Mouse (Mus musculus) liver, embryonic 11.5 days (tissue): Measurements from ENCODE around the gene Mrpl28. TPM values are rescaled to one million over a fixed set of nuclear protein-coding genes. Genes with fewer than 3 reads are reported as not detected.
A peak's percentile ranks its signal among the peaks of the same experiment; 100 is the strongest.
"Not testable (repeated sequence)": the region's sequence is repeated elsewhere in the genome, so short reads cannot be mapped to it uniquely, and the experiment has no call there.

Source experiments
- ATAC-seq: fragments of 200-750 bp; cut with Nextera tagmentation; replicated peaks from 2 replicates; pipeline ENCODE4 v1.8.0; 2017; ENCODE audit warnings: moderate number of reproducible peaks, mild to moderate bottlenecking, moderate TSS enrichment, moderate library complexity; ENCODE audit not compliant: low FRiP score
- DNase-seq: peaks from one replicate; pipeline ENCODE4 v3.0.0-alpha.2; 2017; ENCODE audit warnings: low spot score
- H3K27ac ChIP-seq: fragments of 300-500 bp; sonication (generic); 2 replicates; pipeline ENCODE4 v1.5.1; 2014; ENCODE audit warnings: mild to moderate bottlenecking, low read depth, low read length, control low read depth
- H3K27me3 ChIP-seq: fragments of 300-500 bp; sonication (generic); replicated peaks from 2 replicates; pipeline ENCODE4 v1.6.1; 2014; ENCODE audit warnings: low read length, mixed read lengths; ENCODE audit not compliant: control insufficient read depth, insufficient read depth
- H3K36me3 ChIP-seq: fragments of 300-500 bp; sonication (generic); 2 replicates; pipeline ENCODE4 v1.6.1; 2014; ENCODE audit warnings: mild to moderate bottlenecking, low read length, moderate library complexity, mixed read lengths; ENCODE audit not compliant: control insufficient read depth, insufficient read depth
- H3K4me1 ChIP-seq: fragments of 300-500 bp; sonication (generic); replicated peaks from 2 replicates; pipeline ENCODE4 v1.6.1; 2014; ENCODE audit warnings: low read length, mixed read lengths; ENCODE audit not compliant: control insufficient read depth, insufficient read depth
- H3K4me2 ChIP-seq: fragments of 300-500 bp; sonication (generic); 2 replicates; pipeline ENCODE4 v1.6.1; 2014; ENCODE audit warnings: mild to moderate bottlenecking, control low read depth, moderate library complexity
- H3K4me3 ChIP-seq: fragments of 300-500 bp; sonication (generic); 2 replicates; pipeline ENCODE4 v1.5.1; 2014; ENCODE audit warnings: low read depth, low read length, control low read depth
- H3K9ac ChIP-seq: fragments of 300-500 bp; sonication (generic); 2 replicates; pipeline ENCODE4 v1.6.1; 2014; ENCODE audit warnings: low read depth, low read length, control low read depth
- H3K9me3 ChIP-seq: fragments of 300-500 bp; sonication (generic); 2 replicates; pipeline ENCODE4 v1.6.1; 2016; ENCODE audit warnings: low read length, inconsistent platforms, mixed read lengths; ENCODE audit not compliant: control insufficient read depth
- WGBS: fragments of 180-500 bp; shearing (Covaris S2); extraction: QIAGEN DNeasy Blood & Tissue Kit; methylation state at CpG from one replicate; pipeline ENCODE4 v1.1.7; 2014; 5-methylcytosine and 5-hydroxymethylcytosine counted together
- polyA plus RNA-seq: library from polyadenylated mRNA; unstranded; fragments of >200 nt; fragmentation: Nextera tagmentation; extraction: Ambion mirVana; gene quantifications from 2 replicates; pipeline ENCODE4 v1.2.1, GENCODE M21; 2014

Mrpl28 gene
- polyA plus RNA-seq, 1 experiment from 2014 or later = 253 TPM

DNA sequence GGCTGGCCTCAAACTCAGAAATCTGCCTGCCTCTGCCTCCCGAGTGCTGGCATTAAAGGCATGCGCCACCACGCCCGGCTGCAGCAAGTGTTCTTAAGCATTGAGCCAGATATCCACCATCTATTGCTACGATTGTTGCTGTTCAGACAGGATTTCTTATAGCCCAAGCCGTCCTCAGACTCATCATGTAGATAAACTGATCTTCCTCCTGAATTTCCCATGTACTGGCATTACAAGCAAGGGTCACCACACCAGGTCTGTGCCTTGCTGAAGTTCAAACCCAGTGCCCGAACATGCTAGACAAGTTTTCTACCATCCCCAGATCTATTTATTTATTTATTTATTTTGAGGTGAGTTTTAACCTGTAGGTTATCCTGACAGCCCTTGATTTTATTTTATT, 24.8 kb upstream of the Mrpl28 start:
- peaks cover 13% of the 10 kb centered on the region for H3K4me1 ChIP-seq
- H3K9me3 ChIP-seq = no peaks in the 10 kb centered on the region
- H3K9ac ChIP-seq = no peak overlapping the region
- DNase-seq = no peak
- ATAC-seq = no peak
- no peak overlapping the region for H3K4me3 ChIP-seq
- 86% methylated on average over 7 of the region's 7 CpGs for WGBS
- no peaks in the 10 kb centered on the region for H3K27me3 ChIP-seq
- H3K4me2 ChIP-seq = no peak overlapping the region
- no peak overlapping the region for H3K27ac ChIP-seq
- H3K36me3 ChIP-seq = no peaks in the 10 kb centered on the region

DNA sequence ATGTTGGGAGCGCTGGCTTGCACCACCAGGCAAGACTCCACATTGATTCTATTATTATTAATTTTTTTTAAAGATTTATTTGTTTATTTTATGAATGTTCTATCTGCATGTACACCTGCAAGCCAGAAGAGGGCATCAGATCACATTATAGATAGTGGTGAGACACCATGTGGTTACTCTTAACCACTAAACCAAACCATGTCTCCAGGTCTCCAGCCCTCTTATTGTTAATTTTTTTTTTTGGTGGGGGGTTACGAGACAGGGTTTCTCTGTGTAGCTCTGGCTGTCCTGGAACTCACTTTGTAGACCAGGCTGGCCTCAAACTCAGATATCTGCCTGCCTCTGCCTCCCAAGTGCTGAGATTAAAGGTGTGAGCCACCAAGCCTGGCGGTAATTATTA, 24.0 kb upstream of the Mrpl28 start:
- H3K27ac ChIP-seq, H3K36me3 ChIP-seq, H3K4me2 ChIP-seq, H3K27me3 ChIP-seq, H3K4me1 ChIP-seq, ATAC-seq, DNase-seq, H3K9me3 ChIP-seq, H3K9ac ChIP-seq, H3K4me3 ChIP-seq: not testable (repeated sequence)
- WGBS = 69% methylated on average over 3 of the region's 3 CpGs

DNA sequence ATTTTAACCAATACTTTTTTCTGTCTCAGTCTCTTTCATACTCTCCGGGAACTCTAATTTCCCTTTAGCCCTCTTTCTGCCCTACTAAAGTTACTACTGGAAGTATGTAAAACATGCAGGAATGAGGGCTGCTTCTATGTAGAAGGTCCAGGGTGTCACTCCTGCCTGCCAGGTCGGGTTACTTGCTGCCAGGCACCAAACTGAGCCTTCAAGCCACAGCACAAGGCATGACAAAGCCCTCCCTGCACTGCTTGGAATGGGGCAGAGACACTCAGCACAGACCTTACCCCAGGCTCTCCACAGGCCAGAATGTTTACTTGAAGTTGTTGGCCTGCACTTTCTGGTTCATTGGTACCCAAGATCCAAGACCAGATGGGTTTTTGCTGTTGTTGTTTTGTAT, 23.1 kb upstream of the Mrpl28 start:
- ATAC-seq (no peak), DNase-seq (no peak)
- no peaks in the 10 kb centered on the region for H3K36me3 ChIP-seq
- H3K4me1 ChIP-seq = no peaks in the 10 kb centered on the region
- no peak overlapping the region for H3K27ac ChIP-seq
- H3K4me3 ChIP-seq = no peak overlapping the region
- WGBS = 48% methylated on average over 2 of the region's 2 CpGs
- H3K4me2 ChIP-seq = no peak overlapping the region
- H3K27me3 ChIP-seq = no peaks in the 10 kb centered on the region
- no peaks in the 10 kb centered on the region for H3K9me3 ChIP-seq
- no peak overlapping the region for H3K9ac ChIP-seq

GRCm38 (mm10) chr17:26101478-26101877, 21.8 kb upstream of the Mrpl28 start:
- no peaks in the 10 kb centered on the region for H3K27me3 ChIP-seq

DNA sequence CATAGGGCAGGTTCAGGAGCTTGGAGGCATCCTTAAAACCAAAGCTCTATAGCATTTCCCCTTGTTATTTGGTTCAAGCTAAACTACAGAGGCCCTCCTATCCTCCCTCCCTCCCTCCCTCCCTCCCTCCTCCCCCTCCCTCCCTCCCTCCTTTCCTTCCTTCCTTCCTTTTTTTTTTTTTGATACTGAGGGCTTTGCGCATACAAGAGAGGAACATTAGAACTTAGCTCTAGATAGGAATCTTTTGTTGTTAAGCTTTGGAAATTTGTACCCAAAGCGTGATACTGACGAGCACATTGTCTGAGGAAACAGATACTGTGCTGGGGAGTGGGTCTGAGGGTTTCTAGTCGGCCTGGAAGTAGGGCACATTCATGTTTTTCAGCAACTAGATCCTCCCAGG, 17.7 kb upstream of the Mrpl28 start:
- WGBS = 30% methylated on average over 4 of the region's 4 CpGs
- H3K4me2 ChIP-seq = no peak overlapping the region
- ATAC-seq = no peak
- H3K9me3 ChIP-seq = no peaks in the 10 kb centered on the region
- H3K27ac ChIP-seq = no peak overlapping the region
- H3K36me3 ChIP-seq = no peaks in the 10 kb centered on the region
- H3K9ac ChIP-seq = no peak overlapping the region
- no peak for DNase-seq
- H3K27me3 ChIP-seq = peaks cover 5% of the 10 kb centered on the region
- H3K4me3 ChIP-seq = no peak overlapping the region
- H3K4me1 ChIP-seq = no peaks in the 10 kb centered on the region

More at GRCm38 (mm10) chr17:26101478-26101877, 21.8 kb upstream of the Mrpl28 start:
- Histone ChIP-seq H3K4me2 (no peak overlapping the region), H3K36me3 (no peaks in the 10 kb centered on the region), H3K9me3 (no peaks in the 10 kb centered on the region), H3K9ac (no peak overlapping the region), H3K4me1 (no peaks in the 10 kb centered on the region), H3K4me3 (no peak overlapping the region), H3K27ac (no peak overlapping the region)
- WGBS = 61% methylated on average over 3 of the region's 4 CpGs
- DNase-seq (no peak), ATAC-seq (peak; percentile 68)

GRCm38 (mm10) chr17:26110156-26110555, 13.1 kb upstream of the Mrpl28 start:
- Histone ChIP-seq H3K4me1 (peaks cover 6% of the 10 kb centered on the region; the same call in 1 of the 2 replicates), H3K9me3 (no peaks in the 10 kb centered on the region), H3K27me3 (peaks cover 46% of the 10 kb centered on the region), H3K9ac (no peak overlapping the region), H3K27ac (no peak overlapping the region), H3K4me3 (no peak overlapping the region), H3K4me2 (no peak overlapping the region), H3K36me3 (no peaks in the 10 kb centered on the region)
- DNase-seq (no peak), ATAC-seq (no peak)
- 37% methylated on average over 4 of the region's 4 CpGs for WGBS

GRCm38 (mm10) chr17:26111024-26111423, 12.3 kb upstream of the Mrpl28 start:
- H3K4me3 ChIP-seq = no peak overlapping the region
- peaks cover 54% of the 10 kb centered on the region for H3K27me3 ChIP-seq
- no peaks in the 10 kb centered on the region for H3K36me3 ChIP-seq
- DNase-seq = no peak
- no peaks in the 10 kb centered on the region for H3K9me3 ChIP-seq
- no peak overlapping the region for H3K27ac ChIP-seq
- WGBS = 10% methylated on average over 4 of the region's 4 CpGs
- peaks cover 6% of the 10 kb centered on the region; the same call in 1 of the 2 replicates for H3K4me1 ChIP-seq
- H3K9ac ChIP-seq = no peak overlapping the region
- ATAC-seq = no peak
- H3K4me2 ChIP-seq = no peak overlapping the region

DNA sequence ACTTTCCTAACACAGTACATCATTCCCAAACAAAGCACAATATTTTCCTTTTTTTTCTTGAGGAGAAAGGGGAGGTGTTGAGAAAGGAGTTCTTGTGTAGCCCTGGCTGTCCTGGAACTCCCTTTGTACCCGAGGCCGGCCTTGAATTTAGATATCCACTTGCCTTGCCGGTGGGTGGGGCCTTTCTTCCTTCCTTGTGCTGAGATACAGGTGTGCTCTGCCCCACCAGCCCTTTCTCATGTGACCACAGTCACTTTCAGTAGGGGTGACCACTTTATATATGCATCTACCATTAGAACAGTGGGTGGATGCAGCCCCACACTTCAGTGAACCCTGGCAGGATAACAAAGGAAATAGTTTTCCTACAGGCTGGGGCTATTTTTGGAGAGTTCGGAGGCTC, 11.6 kb upstream of the Mrpl28 start:
- no peak overlapping the region for H3K27ac ChIP-seq
- no peak overlapping the region for H3K4me3 ChIP-seq
- no peaks in the 10 kb centered on the region for H3K36me3 ChIP-seq
- ATAC-seq = no peak
- H3K9ac ChIP-seq = no peak overlapping the region
- DNase-seq = no peak
- H3K4me2 ChIP-seq = no peak overlapping the region
- WGBS = 42% methylated on average over 4 of the region's 4 CpGs
- H3K9me3 ChIP-seq = no peaks in the 10 kb centered on the region
- H3K27me3 ChIP-seq = peaks cover 60% of the 10 kb centered on the region
- peaks cover 6% of the 10 kb centered on the region; the same call in 1 of the 2 replicates for H3K4me1 ChIP-seq

GRCm38 (mm10) chr17:26112751-26113150, 10.5 kb upstream of the Mrpl28 start:
- ATAC-seq (no peak), DNase-seq (no peak)
- H3K4me2 ChIP-seq = peak overlapping the region; percentile 95
- H3K27ac ChIP-seq = no peak overlapping the region
- H3K4me1 ChIP-seq = peaks cover 6% of the 10 kb centered on the region; the same call in 1 of the 2 replicates
- peaks cover 67% of the 10 kb centered on the region for H3K27me3 ChIP-seq
- no peaks in the 10 kb centered on the region for H3K9me3 ChIP-seq
- H3K4me3 ChIP-seq = peak overlapping the region; percentile 77
- peak overlapping the region; percentile 71 for H3K9ac ChIP-seq
- H3K36me3 ChIP-seq = no peaks in the 10 kb centered on the region
- 18% methylated on average over 14 of the region's 14 CpGs for WGBS
